Mouse (Mus musculus) splenic B cell, adult 2 months (primary cell): ENCODE data around the gene Amotl1.
A peak's percentile ranks its signal among the peaks of the same experiment; 100 is the strongest.
"Not testable (repeated sequence)": the region's sequence is repeated elsewhere in the genome, so short reads cannot be mapped to it uniquely, and the experiment has no call there.

Experiments used
- DNase-seq: peaks from one replicate; pipeline ENCODE4 v3.0.0-alpha.2; 2011; ENCODE audit warnings: low read depth, low spot score
- H3K27me3 ChIP-seq: 2 replicates; pipeline ENCODE4 v1.6.1; 2012; ENCODE audit warnings: mild to moderate bottlenecking, low read length, moderate library complexity, mixed read lengths; ENCODE audit not compliant: control insufficient read depth, poor library complexity, insufficient read depth, severe bottlenecking
- H3K36me3 ChIP-seq: 2 replicates; pipeline ENCODE4 v1.6.1; 2012; ENCODE audit warnings: mild to moderate bottlenecking, low read length, moderate library complexity, mixed read lengths; ENCODE audit not compliant: control insufficient read depth, poor library complexity, insufficient read depth, severe bottlenecking

Gene Amotl1

GRCm38 (mm10) chr9:14644956-14645355, at the start of gene Amotl1:
Gene Amotl1, minus strand, starts transcription at chr9:14645056.
- DNase-seq: no peak
- no peaks in the 10 kb centered on the region for H3K36me3 ChIP-seq

GRCm38 (mm10) chr9:14689376-14690108, 44.7 kb upstream of the Amotl1 start:
- no peaks in the 10 kb centered on the region for H3K27me3 ChIP-seq
- H3K36me3 ChIP-seq: no peaks in the 10 kb centered on the region; the same call in 1 of the 2 replicates
- DNase-seq: no peak

More at GRCm38 (mm10) chr9:14644956-14645355, at the start of gene Amotl1:
- no peaks in the 10 kb centered on the region for H3K27me3 ChIP-seq

- no peaks in the 10 kb centered on the region for H3K27me3 ChIP-seq
- no peak for DNase-seq
- no peaks in the 10 kb centered on the region; the same call in 1 of the 2 replicates for H3K36me3 ChIP-seq
Measured at GRCm38 (mm10) chr9:14684363-14684762, 39.5 kb upstream of the Amotl1 start.

GRCm38 (mm10) chr9:14682741-14683140, 37.9 kb upstream of the Amotl1 start:
- Histone ChIP-seq H3K36me3 (no peaks in the 10 kb centered on the region; the same call in 1 of the 2 replicates), H3K27me3 (no peaks in the 10 kb centered on the region)
- no peak for DNase-seq

GRCm38 (mm10) chr9:14680584-14680983, 35.7 kb upstream of the Amotl1 start:
- Histone ChIP-seq H3K36me3 (no peaks in the 10 kb centered on the region; the same call in 1 of the 2 replicates), H3K27me3 (no peaks in the 10 kb centered on the region)
- DNase-seq: no peak

GRCm38 (mm10) chr9:14675707-14676691, 31.1 kb upstream of the Amotl1 start:
- Histone ChIP-seq H3K36me3 (no peaks in the 10 kb centered on the region), H3K27me3 (no peaks in the 10 kb centered on the region)
- DNase-seq: no peak

GRCm38 (mm10) chr9:14674506-14674905, 29.6 kb upstream of the Amotl1 start:
- H3K36me3 ChIP-seq: no peaks in the 10 kb centered on the region

GRCm38 (mm10) chr9:14673109-14673508, 28.3 kb upstream of the Amotl1 start:
- DNase-seq: no peak
- no peaks in the 10 kb centered on the region for H3K36me3 ChIP-seq
- H3K27me3 ChIP-seq: no peaks in the 10 kb centered on the region

More at GRCm38 (mm10) chr9:14674506-14674905, 29.6 kb upstream of the Amotl1 start:
- no peak for DNase-seq
- no peaks in the 10 kb centered on the region for H3K27me3 ChIP-seq

GRCm38 (mm10) chr9:14671965-14672364, 27.1 kb upstream of the Amotl1 start:
- H3K27me3 ChIP-seq, DNase-seq, H3K36me3 ChIP-seq: not testable (repeated sequence)

GRCm38 (mm10) chr9:14668382-14668781, 23.5 kb upstream of the Amotl1 start:
- no peaks in the 10 kb centered on the region for H3K27me3 ChIP-seq
- no peak for DNase-seq
- no peaks in the 10 kb centered on the region for H3K36me3 ChIP-seq

- no peak for DNase-seq
- Histone ChIP-seq H3K27me3 (no peaks in the 10 kb centered on the region), H3K36me3 (no peaks in the 10 kb centered on the region)
Measured at GRCm38 (mm10) chr9:14666071-14666470, 21.2 kb upstream of the Amotl1 start.

- no peaks in the 10 kb centered on the region for H3K27me3 ChIP-seq
- no peak for DNase-seq
- no peaks in the 10 kb centered on the region for H3K36me3 ChIP-seq
Measured at GRCm38 (mm10) chr9:14663591-14663990, 18.7 kb upstream of the Amotl1 start.

- H3K36me3 ChIP-seq: no peaks in the 10 kb centered on the region
- no peaks in the 10 kb centered on the region for H3K27me3 ChIP-seq
- DNase-seq: no peak
Measured at GRCm38 (mm10) chr9:14662876-14663275, 18.0 kb upstream of the Amotl1 start.

- H3K27me3 ChIP-seq: no peaks in the 10 kb centered on the region
- no peak for DNase-seq
- no peaks in the 10 kb centered on the region for H3K36me3 ChIP-seq
Measured at GRCm38 (mm10) chr9:14662138-14662537, 17.3 kb upstream of the Amotl1 start.

- DNase-seq: peak; percentile 0
- no peaks in the 10 kb centered on the region for H3K36me3 ChIP-seq
- H3K27me3 ChIP-seq: no peaks in the 10 kb centered on the region
Measured at GRCm38 (mm10) chr9:14657926-14658325, 13.1 kb upstream of the Amotl1 start.
